Mouse (Mus musculus): Measurements from ENCODE around the gene Ube2g2. TPM values are rescaled to one million over a fixed set of nuclear protein-coding genes. Genes with fewer than 3 reads are reported as not detected.
A peak's percentile ranks its signal among the peaks of the same experiment; 100 is the strongest.

Ube2g2 gene
- total and polyA plus RNA-seq, 3 experiments: 53.5 to 80.9 (median 74.6) TPM

GRCm38 (mm10) chr10:77616166-77616565 lies 5.9 kb upstream of the Ube2g2 start:
- Histone ChIP-seq H3K4me1 (ENCODE audit: control insufficient read depth, insufficient read depth, low read length) (peaks cover 8% of the 10 kb centered on the region), H3K27me3 (ENCODE audit: control insufficient read depth, insufficient read depth, low read length) (no peaks in the 10 kb centered on the region), H3K79me2 (replicated peaks; ENCODE audit: control insufficient read depth, insufficient read depth, low read length) (no peaks in the 10 kb centered on the region), H3K9ac (ENCODE audit: low read depth, low read length) (no peak overlapping the region), H3K36me3 (ENCODE audit: control insufficient read depth, insufficient read depth, low read length) (peaks cover 13% of the 10 kb centered on the region), H3K4me3 (no peak overlapping the region), H3K27ac (no peak overlapping the region)
- DNase-seq: no peak
- TF ChIP-seq EP300 (IDR thresholded peaks at IDR 0.05; ENCODE audit: insufficient read depth, low read depth, low read length) (no peak), CTCF (IDR thresholded peaks at IDR 0.05) (peak; percentile 25; the same call in 1 of the 2 replicates)
- 86% methylated on average over 9 of the region's 9 CpGs for whole genome bisulfite sequencing
- intact Hi-C loops (cut with DNase I): no loop called here

GRCm38 (mm10) chr10:77616926-77617325 lies 5.1 kb upstream of the Ube2g2 start:
- intact Hi-C loops (cut with DNase I): no loop called here
- Histone ChIP-seq H3K4me3 (no peak overlapping the region), H3K79me2 (replicated peaks; ENCODE audit: control insufficient read depth, insufficient read depth, low read length) (no peaks in the 10 kb centered on the region), H3K36me3 (ENCODE audit: control insufficient read depth, insufficient read depth, low read length) (peaks cover 13% of the 10 kb centered on the region), H3K4me1 (ENCODE audit: control insufficient read depth, insufficient read depth, low read length) (peaks cover 12% of the 10 kb centered on the region), H3K27me3 (ENCODE audit: control insufficient read depth, insufficient read depth, low read length) (no peaks in the 10 kb centered on the region), H3K9ac (ENCODE audit: low read depth, low read length) (no peak overlapping the region), H3K27ac (no peak overlapping the region)
- DNase-seq: no peak
- 93% methylated on average over 7 of the region's 7 CpGs for WGBS
- TF ChIP-seq POLR2A (IDR thresholded peaks at IDR 0.05; ENCODE audit: insufficient read depth, low read depth, low read length) (no peak), CTCF (IDR thresholded peaks at IDR 0.05) (no peak), EP300 (IDR thresholded peaks at IDR 0.05; ENCODE audit: insufficient read depth, low read depth, low read length) (no peak)

GRCm38 (mm10) chr10:77621546-77621945 lies 529 bp upstream of the Ube2g2 start:
- Histone ChIP-seq H3K9ac (ENCODE audit: low read depth, low read length) (peak overlapping the region; percentile 74), H3K27ac (peak overlapping the region; percentile 99), H3K4me3 (peak overlapping the region; percentile 99), H3K36me3 (ENCODE audit: control insufficient read depth, insufficient read depth, low read length) (peaks cover 9% of the 10 kb centered on the region; the same call in 1 of the 2 replicates), H3K4me1 (ENCODE audit: control insufficient read depth, insufficient read depth, low read length) (peaks cover 28% of the 10 kb centered on the region), H3K27me3 (ENCODE audit: control insufficient read depth, insufficient read depth, low read length) (no peaks in the 10 kb centered on the region), H3K79me2 (replicated peaks; ENCODE audit: control insufficient read depth, insufficient read depth, low read length) (peaks cover 1% of the 10 kb centered on the region; the same call in 1 of the 2 replicates)
- intact Hi-C loops (cut with DNase I): no loop called here
- 61% methylated on average over 8 of the region's 8 CpGs for WGBS
- TF ChIP-seq EP300 (IDR thresholded peaks at IDR 0.05; ENCODE audit: insufficient read depth, low read depth, low read length): no peak
- TF ChIP-seq POLR2A (IDR thresholded peaks at IDR 0.05; ENCODE audit: insufficient read depth, low read depth, low read length): no peak
- no peak for TF ChIP-seq CTCF (IDR thresholded peaks at IDR 0.05)
- DNase-seq: no peak

GRCm38 (mm10) chr10:77623069-77623492 lies 1.0 kb downstream of the Ube2g2 start:
- WGBS: 2% methylated on average over 8 of the region's 8 CpGs
- H3K4me3 ChIP-seq: peak overlapping the region; percentile 99
- H3K27ac ChIP-seq: peak overlapping the region; percentile 99
- intact Hi-C loops (cut with DNase I): loop anchor here (2.0 kb wide), 1 partner anchor 40 kb away; no protein-coding TSS in a partner anchor
- peak overlapping the region; percentile 49 for H3K9ac ChIP-seq (ENCODE audit: low read depth, low read length)
- 0 out of 2 replicates have a peak, but pooled peaks have one; percentile 50 for TF ChIP-seq EP300 (IDR thresholded peaks at IDR 0.05; ENCODE audit: insufficient read depth, low read depth, low read length)
- TF ChIP-seq CTCF (IDR thresholded peaks at IDR 0.05): no peak
- no peak for TF ChIP-seq POLR2A (IDR thresholded peaks at IDR 0.05; ENCODE audit: insufficient read depth, low read depth, low read length)
- H3K4me1 ChIP-seq (ENCODE audit: control insufficient read depth, insufficient read depth, low read length): peaks cover 32% of the 10 kb centered on the region
- no peaks in the 10 kb centered on the region for H3K27me3 ChIP-seq (ENCODE audit: control insufficient read depth, insufficient read depth, low read length)
- DNase-seq: peak; percentile 72 to 80
- peaks cover 1% of the 10 kb centered on the region; the same call in 1 of the 2 replicates for H3K79me2 ChIP-seq (replicated peaks; ENCODE audit: control insufficient read depth, insufficient read depth, low read length)
- H3K36me3 ChIP-seq (ENCODE audit: control insufficient read depth, insufficient read depth, low read length): peaks cover 9% of the 10 kb centered on the region; the same call in 1 of the 2 replicates

GRCm38 (mm10) chr10:77623639-77624400 lies 1.7 kb downstream of the Ube2g2 start:
- peak overlapping the region; percentile 99 for H3K27ac ChIP-seq
- H3K4me3 ChIP-seq: peak overlapping the region; percentile 99
- H3K79me2 ChIP-seq (replicated peaks; ENCODE audit: control insufficient read depth, insufficient read depth, low read length): peaks cover 3% of the 10 kb centered on the region; the same call in 1 of the 2 replicates
- no peak overlapping the region for H3K9ac ChIP-seq (ENCODE audit: low read depth, low read length)
- no peak for DNase-seq
- peaks cover 34% of the 10 kb centered on the region for H3K4me1 ChIP-seq (ENCODE audit: control insufficient read depth, insufficient read depth, low read length)
- H3K27me3 ChIP-seq (ENCODE audit: control insufficient read depth, insufficient read depth, low read length): no peaks in the 10 kb centered on the region
- intact Hi-C loops (cut with DNase I): loop anchor here (2.0 kb wide), 1 partner anchor 41 kb away; no protein-coding TSS in a partner anchor
- WGBS: 43% methylated on average over 10 of the region's 10 CpGs
- TF ChIP-seq POLR2A (IDR thresholded peaks at IDR 0.05; ENCODE audit: insufficient read depth, low read depth, low read length): no peak
- TF ChIP-seq EP300 (IDR thresholded peaks at IDR 0.05; ENCODE audit: insufficient read depth, low read depth, low read length): no peak
- no peak for TF ChIP-seq CTCF (IDR thresholded peaks at IDR 0.05)
- peaks cover 9% of the 10 kb centered on the region; the same call in 1 of the 2 replicates for H3K36me3 ChIP-seq (ENCODE audit: control insufficient read depth, insufficient read depth, low read length)

- intact Hi-C loops (cut with DNase I): no loop called here
- peaks cover 35% of the 10 kb centered on the region for H3K4me1 ChIP-seq (ENCODE audit: control insufficient read depth, insufficient read depth, low read length)
- WGBS: 19% methylated on average over 7 of the region's 7 CpGs
Observed at GRCm38 (mm10) chr10:77624570-77624995, 2.5 kb downstream of the Ube2g2 start.

More at GRCm38 (mm10) chr10:77624570-77624995, 2.5 kb downstream of the Ube2g2 start:
- H3K79me2 ChIP-seq (replicated peaks; ENCODE audit: control insufficient read depth, insufficient read depth, low read length): peaks cover 6% of the 10 kb centered on the region
- peak overlapping the region; percentile 27 for H3K9ac ChIP-seq (ENCODE audit: low read depth, low read length)
- peak overlapping the region; percentile 99 for H3K27ac ChIP-seq
- peak; percentile 57 to 70 for DNase-seq
- peaks cover 9% of the 10 kb centered on the region; the same call in 1 of the 2 replicates for H3K36me3 ChIP-seq (ENCODE audit: control insufficient read depth, insufficient read depth, low read length)
- TF ChIP-seq EP300 (IDR thresholded peaks at IDR 0.05; ENCODE audit: insufficient read depth, low read depth, low read length) (0 out of 2 replicates have a peak, but pooled peaks have one; percentile 71), POLR2A (IDR thresholded peaks at IDR 0.05; ENCODE audit: insufficient read depth, low read depth, low read length) (no peak; the same call in 1 of the 2 replicates), CTCF (IDR thresholded peaks at IDR 0.05) (no peak)
- no peaks in the 10 kb centered on the region for H3K27me3 ChIP-seq (ENCODE audit: control insufficient read depth, insufficient read depth, low read length)
- H3K4me3 ChIP-seq: no peak overlapping the region
